Comparison of ENCODE assay signal across 28 mouse cellular contexts in the genomic region with DNA sequence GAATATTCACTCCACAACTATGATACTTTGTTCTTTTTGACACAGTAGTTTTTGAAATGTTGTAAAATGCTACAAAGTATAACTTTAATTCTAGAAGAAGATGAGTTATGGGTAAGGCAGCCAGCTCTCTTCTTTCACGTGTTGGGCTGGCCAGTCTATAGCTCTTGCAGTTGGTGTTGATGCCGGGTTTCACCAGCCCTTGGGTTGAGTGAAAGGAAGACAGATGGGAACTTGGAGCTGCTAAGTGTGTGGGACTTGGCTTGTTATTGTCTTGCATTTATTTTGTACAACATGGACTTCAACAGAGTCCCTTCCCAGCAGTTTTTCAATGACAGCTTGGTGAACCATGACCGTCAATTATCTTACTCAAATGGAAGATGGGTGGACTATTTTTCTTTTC. TPM values are rescaled to one million over a fixed set of nuclear protein-coding genes. Genes with fewer than 3 reads are reported as not detected.
"Had no signal": no experiment of that assay in that cellular context is flagged by ENCODE, and none has a peak within 500 bp of the region (broad histone marks: within the 10 kb centered on the region; RNA-seq: fewer than 3 reads in every experiment).

No protein-coding gene starts in this region.

- DNase-seq: gastrocnemius, postnatal 14 days; gastrocnemius, postnatal 36 days; heart, adult 18-20 months; heart, postnatal 14 days; heart, postnatal 36 days; kidney, adult 11 months; kidney, adult 2 months; kidney, adult 9 months; kidney, postnatal 14 days; kidney, postnatal 4 days; liver; liver, embryonic 13.5 days; liver, postnatal 0 days had no signal

- H3K27me3 ChIP-seq: heart, embryonic 13.5 days; heart, embryonic 15.5 days; hindbrain, embryonic 12.5 days; kidney, embryonic 15.5 days; limb, embryonic 12.5 days; liver, embryonic 13.5 days; liver, embryonic 15.5 days had no signal

- H3K4me2 ChIP-seq: heart, embryonic 11.5 days; heart, embryonic 13.5 days; heart, embryonic 15.5 days; hindbrain, embryonic 12.5 days; hindbrain, embryonic 14.5 days; kidney, embryonic 15.5 days; limb, embryonic 12.5 days; liver, embryonic 11.5 days; liver, embryonic 13.5 days; liver, embryonic 15.5 days had no signal

- H3K4me1 ChIP-seq: heart, embryonic 13.5 days; heart, embryonic 15.5 days; hindbrain, embryonic 12.5 days; kidney, embryonic 15.5 days; limb, embryonic 10.5 days; liver, embryonic 13.5 days; liver, embryonic 15.5 days had no signal

- H3K4me3 ChIP-seq: heart, embryonic 13.5 days; heart, embryonic 15.5 days; hindbrain, embryonic 12.5 days; kidney, embryonic 15.5 days; layer of hippocampus, adult 2 months; left cerebral cortex, adult 2 months; limb, embryonic 10.5 days; limb, embryonic 12.5 days; liver, embryonic 13.5 days; liver, embryonic 15.5 days had no signal

- H3K36me3 ChIP-seq: heart, embryonic 13.5 days; heart, embryonic 15.5 days; hindbrain, embryonic 12.5 days; kidney, embryonic 15.5 days; limb, embryonic 10.5 days; limb, embryonic 12.5 days; liver, embryonic 13.5 days; liver, embryonic 15.5 days had no signal

- H3K27ac ChIP-seq: heart, embryonic 13.5 days; heart, embryonic 15.5 days; hindbrain, embryonic 12.5 days; hindbrain, embryonic 14.5 days; hindbrain, postnatal 0 days; kidney, embryonic 15.5 days; kidney, postnatal 0 days; layer of hippocampus, adult 2 months; left cerebral cortex, adult 2 months; limb, embryonic 10.5 days; limb, embryonic 12.5 days; liver, embryonic 13.5 days; liver, embryonic 15.5 days had no signal

- H3K9ac ChIP-seq: heart, embryonic 13.5 days; heart, embryonic 15.5 days; hindbrain, embryonic 12.5 days; hindbrain, embryonic 14.5 days; kidney, embryonic 15.5 days; limb, embryonic 12.5 days; liver, embryonic 13.5 days; liver, embryonic 15.5 days; liver, postnatal 0 days had no signal

- ATAC-seq: hindbrain, postnatal 0 days; intestine, embryonic 16.5 days; liver, postnatal 0 days had no signal

- H3K9me3 ChIP-seq: heart, embryonic 13.5 days; heart, embryonic 15.5 days; hindbrain, embryonic 12.5 days; kidney, embryonic 15.5 days; limb, embryonic 10.5 days; limb, embryonic 12.5 days; liver, embryonic 13.5 days; liver, embryonic 15.5 days had no signal

RNA-seq across cellular contexts. Expression of a gene that starts 16.2 kb away (rescaled TPM):
- polyA plus RNA-seq: liver, embryonic 13.5 days; liver, embryonic 15.5 days; liver, postnatal 0 days had no signal
